ENCODE assay signal across 27 mouse cellular contexts in the genomic region with DNA sequence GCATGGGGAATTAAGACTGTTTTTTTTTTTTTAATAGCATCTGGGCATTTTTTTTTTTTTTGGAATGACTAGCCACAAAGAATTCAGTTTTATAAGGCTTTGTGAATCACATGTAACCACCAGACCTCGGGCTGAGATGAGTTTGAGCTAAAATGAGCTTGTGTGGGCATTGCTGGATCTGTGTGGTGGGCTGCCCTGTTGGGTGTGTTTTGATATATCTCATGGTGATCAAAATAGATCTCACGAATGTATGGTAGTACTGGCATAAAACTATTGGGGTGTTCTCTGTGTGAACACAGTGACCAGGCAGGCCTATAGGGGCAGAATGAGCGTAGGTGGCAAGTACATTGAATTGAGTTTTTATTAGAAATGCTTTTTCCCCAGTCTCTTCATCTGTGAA.
"Had no signal": no experiment of that assay in that cellular context is flagged by ENCODE, and none has a peak within 500 bp of the region (broad histone marks: within the 10 kb centered on the region; RNA-seq: fewer than 3 reads in every experiment).

No protein-coding gene starts in this region.

- H3K27ac ChIP-seq: heart, adult 2 months; heart, embryonic 13.5 days; heart, embryonic 15.5 days; hindbrain, embryonic 12.5 days; hindbrain, embryonic 14.5 days; intestine, embryonic 15.5 days; layer of hippocampus, adult 2 months; left cerebral cortex, adult 2 months; limb, embryonic 13.5 days; limb, embryonic 15.5 days; liver, embryonic 12.5 days had no signal

- H3K9me3 ChIP-seq: heart, embryonic 13.5 days; heart, embryonic 15.5 days; hindbrain, embryonic 12.5 days; intestine, embryonic 15.5 days; limb, embryonic 13.5 days; limb, embryonic 15.5 days; liver, embryonic 12.5 days had no signal

- DNase-seq: forebrain, postnatal 0 days; gastrocnemius, postnatal 14 days; gastrocnemius, postnatal 36 days; heart, adult 11 months; heart, adult 2 months; heart, postnatal 14 days; heart, postnatal 36 days; kidney, adult 18-20 months; kidney, adult 8-10 months; kidney, postnatal 10 days; kidney, postnatal 25 days; kidney, postnatal 4 days; layer of hippocampus, postnatal 36 days had no signal

- H3K4me1 ChIP-seq: heart, embryonic 15.5 days; hindbrain, embryonic 12.5 days; intestine, embryonic 15.5 days; limb, embryonic 13.5 days; limb, embryonic 15.5 days; liver, embryonic 12.5 days had no signal

- H3K9ac ChIP-seq: forebrain, postnatal 0 days; heart, embryonic 13.5 days; heart, embryonic 15.5 days; hindbrain, embryonic 12.5 days; hindbrain, embryonic 14.5 days; intestine, embryonic 15.5 days; limb, embryonic 13.5 days; limb, embryonic 15.5 days; liver, embryonic 12.5 days had no signal

- ATAC-seq: forebrain, postnatal 0 days; hindbrain, embryonic 16.5 days; inflammation-experienced regulatory T-cells, adult 6 months; intestine, embryonic 15.5 days; intestine, postnatal 0 days; liver, embryonic 12.5 days had no signal

- H3K4me3 ChIP-seq: heart, adult 2 months; heart, embryonic 13.5 days; heart, embryonic 15.5 days; hindbrain, embryonic 12.5 days; intestine, embryonic 15.5 days; layer of hippocampus, adult 2 months; left cerebral cortex, adult 2 months; limb, embryonic 13.5 days; limb, embryonic 15.5 days; liver, embryonic 12.5 days had no signal

- H3K27me3 ChIP-seq: heart, embryonic 13.5 days; heart, embryonic 15.5 days; intestine, embryonic 15.5 days; limb, embryonic 15.5 days; liver, embryonic 12.5 days had no signal

- H3K36me3 ChIP-seq: hindbrain, embryonic 12.5 days; intestine, embryonic 15.5 days had no signal

- H3K4me2 ChIP-seq: heart, embryonic 11.5 days; heart, embryonic 13.5 days; heart, embryonic 15.5 days; hindbrain, embryonic 12.5 days; hindbrain, embryonic 14.5 days; intestine, embryonic 15.5 days; limb, embryonic 13.5 days; limb, embryonic 15.5 days; liver, embryonic 12.5 days had no signal
